Mouse (Mus musculus) limb, embryonic 13.5 days (tissue): ENCODE results near the gene Rpl36-ps4. TPM values are rescaled to one million over a fixed set of nuclear protein-coding genes. Genes with fewer than 3 reads are reported as not detected.
"Not testable (repeated sequence)": the region's sequence is repeated elsewhere in the genome, so short reads cannot be mapped to it uniquely, and the experiment has no call there.

ENCODE experiments used
- ATAC-seq: fragments of 200-750 bp; cut with Nextera tagmentation; 2 replicates; pipeline ENCODE4 v1.8.0; 2017; ENCODE audit warnings: low read depth, moderate number of reproducible peaks, moderate TSS enrichment; ENCODE audit not compliant: low FRiP score
- H3K27ac ChIP-seq: fragments of 300-500 bp; sonication (generic); 2 replicates; pipeline ENCODE4 v1.5.1; 2015; ENCODE audit warnings: inconsistent platforms, mild to moderate bottlenecking, moderate library complexity
- H3K27me3 ChIP-seq: fragments of 300-500 bp; sonication (generic); 2 replicates; pipeline ENCODE4 v1.6.1; 2015; ENCODE audit warnings: mild to moderate bottlenecking, inconsistent platforms
- H3K36me3 ChIP-seq: fragments of 300-500 bp; sonication (generic); 2 replicates; pipeline ENCODE4 v1.6.1; 2015; ENCODE audit warnings: inconsistent platforms, mild to moderate bottlenecking, moderate library complexity
- H3K4me1 ChIP-seq: fragments of 300-500 bp; sonication (generic); 2 replicates; pipeline ENCODE4 v1.6.1; 2015; ENCODE audit warnings: inconsistent platforms
- H3K4me2 ChIP-seq: fragments of 300-500 bp; sonication (generic); replicated peaks from 2 replicates; pipeline ENCODE4 v1.6.1; 2015; ENCODE audit warnings: inconsistent platforms, mild to moderate bottlenecking, moderate library complexity
- H3K4me3 ChIP-seq: fragments of 300-500 bp; sonication (generic); 2 replicates; pipeline ENCODE4 v1.5.1; 2015; ENCODE audit warnings: moderate library complexity, mild to moderate bottlenecking, inconsistent platforms
- H3K9ac ChIP-seq: fragments of 300-500 bp; sonication (generic); 2 replicates; pipeline ENCODE4 v1.6.1; 2015; ENCODE audit warnings: mild to moderate bottlenecking, inconsistent platforms
- H3K9me3 ChIP-seq: fragments of 300-500 bp; sonication (generic); 2 replicates; pipeline ENCODE4 v1.6.1; 2016; ENCODE audit warnings: inconsistent platforms
- WGBS: fragments of 180-500 bp; shearing (Covaris S2); methylation state at CpG from one replicate; pipeline ENCODE4 v1.1.7; 2015; 5-methylcytosine and 5-hydroxymethylcytosine counted together
- polyA plus RNA-seq: library from polyadenylated mRNA; unstranded; fragments of >200 nt; fragmentation: Nextera tagmentation; extraction: Ambion mirVana; gene quantifications from 2 replicates; pipeline ENCODE4 v1.2.1, GENCODE M21; 2015

The Rpl36-ps4 gene
- polyA plus RNA-seq, 1 experiment from 2014 or later, result not detected

DNA sequence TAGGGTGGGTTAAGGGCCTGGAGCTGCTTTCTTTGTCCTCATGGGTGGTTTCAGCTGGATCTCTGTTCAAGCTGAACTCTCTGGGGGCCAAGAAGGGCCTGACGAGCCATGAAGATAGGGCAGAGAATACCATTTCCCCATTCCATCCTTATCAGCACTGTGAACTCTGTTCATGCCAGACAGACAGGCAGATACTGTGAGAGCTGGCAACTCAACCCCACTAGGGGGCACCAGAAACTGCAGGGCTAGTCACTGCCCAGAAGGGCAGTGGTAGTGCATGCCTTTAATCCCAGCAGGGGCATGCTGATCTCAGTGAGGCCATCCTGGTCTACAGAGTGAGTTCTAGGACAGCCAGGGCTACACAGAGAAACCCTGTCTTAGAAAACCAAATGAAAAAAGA is 38.2 kb upstream of the Rpl36-ps4 start:
- ATAC-seq, result no peak
- 45% methylated on average over 1 of the region's 1 CpGs for WGBS
- no peaks in the 10 kb centered on the region for H3K27me3 ChIP-seq

DNA sequence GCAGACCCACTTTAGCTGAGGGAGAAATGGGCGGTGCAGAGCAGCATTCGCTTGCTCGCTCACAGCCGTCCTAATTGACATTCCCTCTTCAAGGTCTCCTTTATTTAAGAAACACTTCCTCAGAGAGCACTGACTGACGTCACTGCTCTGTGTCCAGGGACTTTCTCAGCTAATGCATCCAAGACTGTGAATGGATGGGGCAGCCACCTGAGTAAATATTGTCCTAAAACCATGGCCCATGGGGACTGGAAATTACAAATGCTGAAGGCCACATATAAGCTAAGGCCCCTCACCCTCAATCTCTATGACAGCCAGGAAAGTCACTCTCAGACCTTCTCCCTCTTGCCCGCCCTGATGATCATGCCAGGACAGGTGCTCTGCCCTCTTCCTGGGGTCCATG is 23.6 kb upstream of the Rpl36-ps4 start:
- WGBS, result 73% methylated on average over 6 of the region's 6 CpGs
- no peak for ATAC-seq
- Histone ChIP-seq H3K36me3 (no peaks in the 10 kb centered on the region), H3K4me1 (no peaks in the 10 kb centered on the region), H3K9me3 (peaks cover 8% of the 10 kb centered on the region; the same call in 1 of the 2 replicates), H3K9ac (no peak overlapping the region), H3K4me2 (no peak overlapping the region), H3K27ac (no peak overlapping the region), H3K27me3 (no peaks in the 10 kb centered on the region), H3K4me3 (no peak overlapping the region)

More for the DNA sequence above, 38.2 kb upstream of the Rpl36-ps4 start:
- Histone ChIP-seq H3K9me3 (no peaks in the 10 kb centered on the region), H3K36me3 (no peaks in the 10 kb centered on the region), H3K27ac (no peak overlapping the region), H3K4me3 (no peak overlapping the region), H3K4me2 (no peak overlapping the region), H3K9ac (no peak overlapping the region), H3K4me1 (peaks cover 3% of the 10 kb centered on the region)

DNA sequence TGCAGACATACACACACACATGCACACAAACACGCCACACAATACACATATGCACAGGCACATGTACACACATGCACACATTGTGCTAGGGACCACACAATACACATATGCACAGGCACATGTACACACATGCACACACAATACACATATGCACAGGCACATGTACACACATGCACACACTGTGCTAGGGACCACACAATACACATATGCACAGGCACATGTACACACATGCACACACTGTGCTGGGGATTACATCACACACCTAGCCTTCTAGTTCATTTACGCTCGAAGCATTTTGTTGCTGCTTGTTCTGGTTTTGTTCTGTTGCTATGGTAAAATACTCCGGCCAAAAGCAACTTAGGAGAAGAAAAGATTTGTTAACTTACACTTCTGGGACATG is 20.1 kb upstream of the Rpl36-ps4 start:
- Histone ChIP-seq H3K27ac (no peak overlapping the region), H3K36me3 (no peaks in the 10 kb centered on the region), H3K9ac (no peak overlapping the region), H3K4me3 (no peak overlapping the region), H3K4me2 (no peak overlapping the region), H3K9me3 (peaks cover 6% of the 10 kb centered on the region; the same call in 1 of the 2 replicates), H3K4me1 (0 out of 2 replicates have a peak, but pooled peaks cover 3% of the 10 kb centered on the region), H3K27me3 (no peaks in the 10 kb centered on the region)
- no peak for ATAC-seq
- 76% methylated on average over 4 of the region's 4 CpGs for WGBS

DNA sequence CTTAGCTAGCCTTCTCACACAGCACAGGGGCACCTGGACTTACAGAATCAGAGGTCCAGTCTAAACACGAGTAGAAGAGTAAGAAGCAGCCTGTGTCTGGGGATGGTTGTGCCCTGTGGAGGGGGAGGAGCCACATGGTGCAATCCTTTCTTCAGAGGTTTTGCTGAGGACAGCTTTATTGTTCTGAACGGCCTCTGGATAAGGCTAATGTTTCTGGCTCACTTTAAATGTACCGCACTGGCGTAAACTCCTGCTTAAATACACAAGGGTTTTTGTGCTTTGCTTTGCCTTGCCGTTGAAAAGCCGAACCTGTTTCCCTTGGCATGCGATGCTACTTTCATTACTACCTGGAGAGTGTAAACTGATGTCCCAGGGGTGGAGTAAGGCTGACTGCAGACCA is 19.6 kb upstream of the Rpl36-ps4 start:
- no peak; the same call in 1 of the 2 replicates for ATAC-seq
- Histone ChIP-seq H3K27me3 (no peaks in the 10 kb centered on the region), H3K27ac (no peak overlapping the region), H3K36me3 (no peaks in the 10 kb centered on the region), H3K4me1 (0 out of 2 replicates have a peak, but pooled peaks cover 3% of the 10 kb centered on the region), H3K9ac (no peak overlapping the region), H3K4me2 (no peak overlapping the region), H3K4me3 (no peak overlapping the region), H3K9me3 (peaks cover 3% of the 10 kb centered on the region; the same call in 1 of the 2 replicates)
- 28% methylated on average over 7 of the region's 7 CpGs for WGBS

DNA sequence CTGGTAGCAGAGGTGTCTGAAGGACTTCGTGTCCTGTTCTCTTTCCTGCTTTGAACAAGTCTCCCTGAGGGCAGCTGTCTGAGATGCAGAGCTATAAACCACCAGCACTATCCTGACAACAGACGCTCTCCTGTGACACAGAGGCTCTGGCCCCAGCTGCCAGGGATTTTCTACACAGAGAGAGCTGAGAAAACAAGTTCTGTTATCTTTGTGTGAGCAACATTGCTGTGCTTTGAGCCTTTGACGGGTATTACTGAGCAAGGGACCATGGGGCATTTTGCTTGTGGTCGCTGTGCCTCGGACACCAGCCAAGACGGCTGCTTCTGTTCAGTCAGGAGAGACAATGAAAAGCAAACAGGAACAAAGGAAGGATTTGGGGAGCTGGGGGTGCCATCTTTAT is 17.6 kb upstream of the Rpl36-ps4 start:
- 39% methylated on average over 6 of the region's 6 CpGs for WGBS
- no peaks in the 10 kb centered on the region for H3K36me3 ChIP-seq
- H3K9ac ChIP-seq, result no peak overlapping the region
- H3K27ac ChIP-seq, result no peak overlapping the region
- 0 out of 2 replicates have a peak, but pooled peaks cover 3% of the 10 kb centered on the region for H3K4me1 ChIP-seq
- no peak overlapping the region for H3K4me2 ChIP-seq
- no peaks in the 10 kb centered on the region for H3K27me3 ChIP-seq
- H3K9me3 ChIP-seq, result no peaks in the 10 kb centered on the region
- H3K4me3 ChIP-seq, result no peak overlapping the region
- no peak for ATAC-seq

DNA sequence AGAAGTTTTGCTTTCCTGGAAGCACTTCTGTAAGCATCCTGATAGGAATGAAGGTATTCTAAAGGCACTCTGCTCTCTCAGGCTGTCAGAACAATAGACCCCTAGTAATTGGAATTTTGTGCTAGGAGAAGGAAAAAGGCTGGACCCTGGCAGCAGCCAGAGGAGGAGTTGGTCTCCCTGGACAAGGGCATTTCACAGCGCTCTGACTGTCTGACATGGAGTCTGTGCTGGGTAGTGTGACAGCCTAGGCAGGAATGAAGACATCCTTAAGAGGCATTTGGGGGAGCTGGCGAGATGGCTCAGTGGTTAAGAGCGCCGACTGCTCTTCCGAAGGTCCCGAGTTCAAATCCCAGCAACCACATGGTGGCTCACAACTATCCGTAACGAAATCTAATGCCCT is 17.1 kb upstream of the Rpl36-ps4 start:
- Histone ChIP-seq H3K4me2 (no peak overlapping the region), H3K4me3 (no peak overlapping the region), H3K36me3 (no peaks in the 10 kb centered on the region), H3K9me3 (no peaks in the 10 kb centered on the region), H3K27me3 (no peaks in the 10 kb centered on the region), H3K9ac (no peak overlapping the region), H3K4me1 (0 out of 2 replicates have a peak, but pooled peaks cover 3% of the 10 kb centered on the region), H3K27ac (no peak overlapping the region)
- WGBS, result 92% methylated on average over 8 of the region's 8 CpGs
- no peak for ATAC-seq

DNA sequence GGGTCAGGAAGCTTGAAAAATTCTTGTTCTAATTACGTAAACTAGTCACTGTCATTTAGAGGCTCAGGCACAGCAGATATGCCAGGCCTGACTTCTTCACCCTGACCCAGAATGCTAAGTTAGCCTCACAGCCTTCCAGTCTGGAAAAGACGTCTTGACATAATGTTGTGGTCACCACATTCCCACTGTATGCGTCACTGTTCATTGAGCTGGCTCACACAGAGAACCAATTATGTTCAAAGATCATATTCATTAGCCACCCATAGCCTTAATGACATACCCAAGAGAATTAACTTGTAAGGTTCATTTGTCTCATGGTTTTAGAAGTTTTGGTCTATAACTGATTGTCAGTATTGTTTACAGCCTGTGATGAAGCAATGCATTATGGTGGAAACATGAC is 5.4 kb upstream of the Rpl36-ps4 start:
- Histone ChIP-seq H3K4me3 (no peak overlapping the region), H3K4me1 (no peaks in the 10 kb centered on the region), H3K4me2 (no peak overlapping the region), H3K27ac (no peak overlapping the region), H3K27me3 (no peaks in the 10 kb centered on the region), H3K9ac (no peak overlapping the region), H3K9me3 (peaks cover 8% of the 10 kb centered on the region; the same call in 1 of the 2 replicates), H3K36me3 (no peaks in the 10 kb centered on the region)
- 79% methylated on average over 3 of the region's 3 CpGs for WGBS
- no peak for ATAC-seq

DNA sequence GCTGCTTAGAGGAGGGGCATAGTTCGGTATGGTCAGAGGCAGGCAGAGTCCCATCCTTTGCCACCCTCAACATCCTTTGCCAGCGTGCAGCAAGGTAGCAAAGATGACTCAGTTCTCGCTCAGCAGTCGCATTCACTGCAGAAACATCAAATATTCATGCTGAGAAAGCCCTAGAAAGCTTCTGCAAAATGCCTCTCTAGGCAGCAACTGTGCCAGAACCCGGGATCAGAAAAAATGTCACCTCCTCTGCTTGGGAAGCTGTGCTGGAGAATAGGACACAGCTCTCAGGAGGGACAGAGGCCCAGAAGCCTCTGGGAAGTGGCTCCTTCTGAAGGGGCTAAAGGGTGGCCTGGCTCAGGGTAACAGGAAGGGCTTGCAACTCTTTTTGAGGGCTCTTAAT is 2.7 kb upstream of the Rpl36-ps4 start:
- 88% methylated on average over 5 of the region's 5 CpGs for WGBS
- H3K9me3 ChIP-seq, result no peaks in the 10 kb centered on the region
- no peak overlapping the region for H3K4me3 ChIP-seq
- H3K9ac ChIP-seq, result no peak overlapping the region
- no peak overlapping the region for H3K4me2 ChIP-seq
- no peaks in the 10 kb centered on the region for H3K27me3 ChIP-seq
- no peaks in the 10 kb centered on the region for H3K36me3 ChIP-seq
- ATAC-seq, result no peak
- no peak overlapping the region for H3K27ac ChIP-seq
- H3K4me1 ChIP-seq, result no peaks in the 10 kb centered on the region

DNA sequence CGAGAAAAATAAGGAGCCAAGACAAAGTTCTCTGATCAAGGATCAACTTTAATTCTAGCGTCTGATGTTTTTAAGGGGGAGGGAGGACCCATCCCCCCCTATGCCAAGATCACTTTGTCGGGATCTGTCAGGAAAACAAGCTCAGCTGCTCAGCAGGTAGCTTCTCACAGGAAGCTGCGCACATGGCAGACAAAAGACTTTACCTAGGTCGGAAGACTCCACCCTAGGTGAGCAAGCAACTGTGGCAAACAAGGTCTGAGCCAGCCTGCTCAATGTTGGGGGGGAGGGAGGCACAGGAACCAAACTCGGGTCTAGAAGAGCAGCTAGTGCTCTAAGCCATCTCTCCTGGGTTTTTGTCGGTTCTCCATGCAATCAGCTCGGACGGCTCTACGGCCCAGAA is 13.5 kb downstream of the Rpl36-ps4 start:
- peaks cover 6% of the 10 kb centered on the region; the same call in 1 of the 2 replicates for H3K9me3 ChIP-seq
- WGBS, result 86% methylated on average over 10 of the region's 10 CpGs
- H3K4me1 ChIP-seq, result no peaks in the 10 kb centered on the region
- no peak overlapping the region for H3K27ac ChIP-seq
- H3K9ac ChIP-seq, result no peak overlapping the region
- ATAC-seq, result no peak
- H3K36me3 ChIP-seq, result no peaks in the 10 kb centered on the region
- no peak overlapping the region for H3K4me3 ChIP-seq
- H3K27me3 ChIP-seq, result no peaks in the 10 kb centered on the region
- no peak overlapping the region for H3K4me2 ChIP-seq

DNA sequence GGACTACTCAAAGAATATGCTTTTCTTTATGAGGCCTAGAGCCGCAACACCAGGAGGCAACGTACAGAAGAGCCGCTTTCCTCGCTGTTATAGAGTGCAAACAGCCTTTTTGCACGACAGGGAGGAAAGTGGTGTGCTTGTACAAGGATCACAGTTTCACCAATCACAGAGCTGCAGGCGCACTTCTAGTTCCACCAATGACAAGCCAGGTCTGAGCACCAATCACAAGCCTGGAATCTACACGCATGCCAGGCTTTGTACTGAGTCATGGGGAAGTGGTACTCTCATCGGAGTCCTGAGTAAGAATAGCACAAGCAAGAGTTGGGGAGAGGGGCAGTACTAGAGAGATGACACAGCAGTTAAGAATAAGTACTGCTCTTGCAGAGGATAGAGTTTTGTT is 14.0 kb downstream of the Rpl36-ps4 start:
- no peak for ATAC-seq
- no peak overlapping the region for H3K9ac ChIP-seq
- no peak overlapping the region for H3K27ac ChIP-seq
- 89% methylated on average over 8 of the region's 8 CpGs for WGBS
- H3K4me2 ChIP-seq, result no peak overlapping the region
- no peaks in the 10 kb centered on the region for H3K36me3 ChIP-seq
- no peaks in the 10 kb centered on the region for H3K4me1 ChIP-seq
- H3K4me3 ChIP-seq, result no peak overlapping the region
- H3K27me3 ChIP-seq, result no peaks in the 10 kb centered on the region
- peaks cover 6% of the 10 kb centered on the region; the same call in 1 of the 2 replicates for H3K9me3 ChIP-seq

DNA sequence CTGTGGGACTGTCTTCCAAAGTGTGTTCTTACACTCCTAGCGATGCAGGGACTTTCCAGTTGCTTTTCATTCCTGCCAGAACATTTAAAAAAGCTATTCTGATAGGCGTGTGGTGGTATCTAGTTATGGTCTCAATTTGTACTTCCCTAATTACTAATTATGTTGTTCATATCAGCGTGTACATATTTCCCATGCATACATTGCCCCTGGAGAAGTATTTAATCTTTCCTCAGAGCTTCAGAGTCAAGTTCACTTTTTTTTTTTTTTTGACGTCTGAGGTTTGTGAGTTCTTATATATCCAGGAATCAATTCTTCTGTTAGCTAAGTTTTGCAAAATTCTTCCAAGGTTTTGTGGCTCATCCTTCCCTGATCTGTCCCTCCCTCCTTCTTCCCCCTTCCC is 15.4 kb downstream of the Rpl36-ps4 start:
- Histone ChIP-seq H3K4me1 (no peaks in the 10 kb centered on the region), H3K9me3 (peaks cover 6% of the 10 kb centered on the region; the same call in 1 of the 2 replicates), H3K9ac (no peak overlapping the region), H3K4me2 (no peak overlapping the region), H3K27me3 (no peaks in the 10 kb centered on the region), H3K36me3 (no peaks in the 10 kb centered on the region), H3K27ac (no peak overlapping the region), H3K4me3 (no peak overlapping the region)
- ATAC-seq, result no peak
- 83% methylated on average over 4 of the region's 4 CpGs for WGBS

DNA sequence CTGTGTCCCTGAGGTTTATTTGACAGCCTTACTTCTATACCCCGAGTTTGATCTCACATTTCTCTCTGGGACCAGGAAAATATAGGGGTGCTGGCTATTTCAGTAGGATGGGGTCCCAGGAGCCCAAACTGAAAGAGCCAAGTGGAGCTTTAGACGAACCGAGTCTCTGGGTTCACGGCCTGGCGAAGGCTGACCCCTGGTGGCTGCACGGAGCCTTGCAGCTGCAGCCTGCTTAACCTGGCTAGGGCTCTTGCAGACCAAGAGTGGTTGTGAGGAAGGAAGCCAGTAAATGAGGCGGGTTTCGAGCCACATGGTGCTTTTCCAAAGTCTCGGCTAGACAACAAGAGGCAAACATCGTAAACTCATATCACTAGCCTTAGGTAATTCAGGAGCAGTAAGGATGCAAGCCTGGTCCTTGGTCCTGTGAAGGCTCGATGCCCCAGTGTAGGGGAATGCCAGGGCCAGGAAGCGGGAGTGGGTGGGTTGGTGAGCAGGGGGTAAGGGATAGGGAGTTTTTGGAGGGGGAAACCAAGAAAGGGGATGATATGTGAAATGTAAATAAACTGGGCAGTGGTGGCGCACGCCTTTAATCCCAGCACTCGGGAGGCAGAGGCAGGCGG is 28.3 kb downstream of the Rpl36-ps4 start:
- Histone ChIP-seq H3K27ac (no peak overlapping the region), H3K27me3 (no peaks in the 10 kb centered on the region), H3K4me1 (no peaks in the 10 kb centered on the region), H3K9me3 (no peaks in the 10 kb centered on the region), H3K4me3 (no peak overlapping the region), H3K4me2 (no peak overlapping the region), H3K36me3 (no peaks in the 10 kb centered on the region), H3K9ac (no peak overlapping the region)
- WGBS, result 44% methylated on average over 16 of the region's 16 CpGs
- ATAC-seq, result 0 out of 2 replicates have a peak, but pooled peaks have one; percentile 40

DNA sequence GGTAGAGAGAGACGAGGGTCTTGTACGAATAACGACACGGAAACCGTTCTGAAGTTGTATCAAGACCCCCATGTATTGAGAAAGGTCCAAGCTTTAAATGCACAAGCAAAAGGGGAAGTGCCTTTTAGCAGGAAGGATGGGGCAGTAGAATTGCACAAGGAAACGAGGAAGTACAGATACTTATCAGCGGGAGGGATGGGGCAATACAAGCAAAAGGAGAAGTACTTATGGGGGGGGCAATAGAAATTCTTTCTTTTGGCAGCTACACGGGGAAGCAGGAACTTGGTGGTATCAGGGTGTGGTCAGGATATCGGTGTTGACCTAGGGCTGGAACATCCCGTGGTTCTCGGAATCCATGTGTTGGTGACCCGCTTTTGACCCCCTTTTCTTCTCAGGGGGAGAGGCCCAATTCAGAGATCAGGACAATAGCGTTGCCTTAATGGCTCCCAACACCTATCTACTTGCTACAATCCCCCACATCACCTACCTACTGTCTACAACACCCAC is 33.9 kb downstream of the Rpl36-ps4 start:
- H3K9ac ChIP-seq, ATAC-seq, H3K9me3 ChIP-seq, H3K4me1 ChIP-seq, H3K27ac ChIP-seq, H3K36me3 ChIP-seq, H3K27me3 ChIP-seq, H3K4me2 ChIP-seq, H3K4me3 ChIP-seq: not testable (repeated sequence)
- 92% methylated on average over 13 of the region's 13 CpGs for whole genome bisulfite sequencing
